Mouse (Mus musculus): ENCODE data around the gene Phlpp1. TPM values are rescaled to one million over a fixed set of nuclear protein-coding genes. Genes with fewer than 3 reads are reported as not detected.

Gene Phlpp1
- polyA plus RNA-seq, 1 experiment = 0.67 TPM

DNA sequence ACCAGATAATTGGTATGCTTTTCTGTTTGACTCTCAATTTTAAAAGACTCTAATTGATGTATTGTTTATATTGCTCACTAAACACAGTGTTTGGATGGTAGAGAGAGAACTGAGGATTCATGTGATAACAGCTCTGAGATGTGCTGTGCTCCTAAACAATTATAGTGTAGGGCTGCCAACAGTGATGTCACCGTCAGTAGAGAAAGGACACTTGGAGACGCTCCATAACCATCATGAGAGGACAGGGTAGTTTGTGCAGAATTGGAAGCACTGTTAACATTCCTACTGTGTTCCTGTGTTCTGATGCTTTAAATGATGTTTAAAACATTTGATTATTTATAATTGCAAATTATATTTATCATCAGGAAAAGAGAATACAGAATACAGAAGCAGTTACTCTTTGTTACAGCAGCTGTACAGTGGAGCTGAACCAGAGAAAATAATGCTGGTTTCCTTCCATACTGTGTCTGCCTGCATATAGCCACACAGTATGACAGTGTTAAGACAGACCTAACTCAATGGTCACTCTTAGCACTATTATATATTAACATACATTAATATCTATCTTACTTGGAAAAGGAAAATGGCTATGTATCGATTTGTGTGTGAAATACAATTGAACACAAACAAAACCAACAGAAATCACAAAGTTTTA lies 60.4 kb downstream of the Phlpp1 start:
- Histone ChIP-seq H3K4me1 (peaks cover 28% of the 10 kb centered on the region), H3K27me3 (replicated peaks) (peaks cover 2% of the 10 kb centered on the region), H3K36me3 (replicated peaks; ENCODE audit: low read length) (no peaks in the 10 kb centered on the region), H3K9me3 (no peaks in the 10 kb centered on the region), H3K4me3 (replicated peaks) (no peak overlapping the region)
- no peak for TF ChIP-seq GATA1 (IDR thresholded peaks at IDR 0.05; ENCODE audit: borderline replicate concordance, low read length)
- TF ChIP-seq FLI1 (IDR thresholded peaks at IDR 0.05; ENCODE audit: low read length) = no peak

DNA sequence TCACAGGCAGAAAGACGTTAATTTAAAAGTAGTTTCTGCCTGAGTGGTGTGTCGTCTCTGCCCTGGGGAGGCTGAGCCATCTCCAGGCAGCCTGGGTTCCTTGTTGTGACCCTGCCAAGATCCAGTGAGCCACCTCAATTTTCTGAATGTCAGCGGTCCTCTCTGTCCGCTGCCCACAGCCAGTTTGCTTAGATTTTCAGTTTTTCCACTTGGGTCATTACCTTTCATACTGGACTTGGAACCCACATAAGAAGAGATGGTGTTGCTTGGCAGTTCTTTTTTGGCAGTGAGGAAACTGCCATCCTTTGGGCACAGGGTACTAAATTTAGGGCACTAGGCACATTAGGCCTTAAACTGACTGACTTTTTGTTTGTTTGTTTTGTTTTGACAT lies 60.9 kb downstream of the Phlpp1 start:
- Histone ChIP-seq H3K36me3 (replicated peaks; ENCODE audit: low read length) (no peaks in the 10 kb centered on the region), H3K4me3 (replicated peaks) (no peak overlapping the region), H3K9me3 (no peaks in the 10 kb centered on the region), H3K4me1 (peaks cover 33% of the 10 kb centered on the region), H3K27me3 (replicated peaks) (peaks cover 2% of the 10 kb centered on the region)
- TF ChIP-seq GATA1 (IDR thresholded peaks at IDR 0.05; ENCODE audit: borderline replicate concordance, low read length) (no peak), FLI1 (IDR thresholded peaks at IDR 0.05; ENCODE audit: low read length) (no peak)

DNA sequence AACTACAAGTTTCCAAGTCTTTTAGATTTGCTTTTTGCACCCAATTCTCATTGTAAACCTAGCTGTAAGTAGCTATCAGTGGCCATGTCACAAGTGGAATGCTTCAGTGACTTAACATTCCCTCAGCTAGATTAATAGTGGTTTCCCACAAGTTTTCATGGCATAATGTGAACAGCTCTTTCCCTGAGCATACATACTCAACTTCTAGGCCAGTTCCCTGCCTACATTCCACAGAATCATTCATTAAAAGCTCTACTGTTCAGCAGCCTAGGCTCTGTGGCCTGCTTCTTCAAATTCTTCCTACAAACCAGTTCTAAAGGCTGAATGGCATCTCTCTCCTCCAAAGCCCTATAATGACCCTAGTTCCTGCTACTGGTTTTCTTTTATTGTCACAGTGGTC lies 65.4 kb downstream of the Phlpp1 start:
- Histone ChIP-seq H3K4me1 (peaks cover 22% of the 10 kb centered on the region), H3K27me3 (replicated peaks) (peaks cover 2% of the 10 kb centered on the region), H3K36me3 (replicated peaks; ENCODE audit: low read length) (no peaks in the 10 kb centered on the region), H3K4me3 (replicated peaks) (no peak overlapping the region), H3K9me3 (no peaks in the 10 kb centered on the region)
- TF ChIP-seq FLI1 (IDR thresholded peaks at IDR 0.05; ENCODE audit: low read length) (no peak), GATA1 (IDR thresholded peaks at IDR 0.05; ENCODE audit: borderline replicate concordance, low read length) (no peak)

DNA sequence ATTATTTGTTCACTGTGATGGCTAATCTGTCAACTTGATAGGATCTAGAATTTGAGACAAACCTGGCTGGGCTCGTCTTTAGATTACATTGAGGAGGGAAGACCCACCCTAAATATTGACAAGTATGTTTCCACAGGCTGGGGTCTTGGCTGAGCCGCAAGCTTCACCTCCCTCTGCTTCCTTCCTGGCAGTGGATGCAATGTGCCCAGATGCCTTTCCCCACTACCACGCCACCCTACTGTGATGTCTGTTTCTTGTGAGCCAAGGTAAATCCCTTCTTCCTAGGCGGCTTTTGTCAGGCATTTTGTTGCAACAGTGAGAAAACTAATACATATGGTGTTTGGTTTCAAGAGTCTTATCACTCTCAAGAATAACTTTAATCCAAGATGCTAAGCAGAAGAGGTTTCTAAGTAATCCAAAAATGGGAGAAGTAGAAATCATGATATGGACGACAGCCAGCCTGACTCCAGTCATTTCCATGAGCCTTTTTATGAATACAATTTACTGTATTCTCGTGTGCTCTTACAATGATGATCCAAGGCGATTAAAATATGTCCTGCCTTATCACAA lies 68.6 kb downstream of the Phlpp1 start:
- Histone ChIP-seq H3K4me1 (peaks cover 13% of the 10 kb centered on the region), H3K36me3 (replicated peaks; ENCODE audit: low read length) (no peaks in the 10 kb centered on the region)
- TF ChIP-seq GATA1 (IDR thresholded peaks at IDR 0.05; ENCODE audit: borderline replicate concordance, low read length) = no peak
- no peak for TF ChIP-seq FLI1 (IDR thresholded peaks at IDR 0.05; ENCODE audit: low read length)

DNA sequence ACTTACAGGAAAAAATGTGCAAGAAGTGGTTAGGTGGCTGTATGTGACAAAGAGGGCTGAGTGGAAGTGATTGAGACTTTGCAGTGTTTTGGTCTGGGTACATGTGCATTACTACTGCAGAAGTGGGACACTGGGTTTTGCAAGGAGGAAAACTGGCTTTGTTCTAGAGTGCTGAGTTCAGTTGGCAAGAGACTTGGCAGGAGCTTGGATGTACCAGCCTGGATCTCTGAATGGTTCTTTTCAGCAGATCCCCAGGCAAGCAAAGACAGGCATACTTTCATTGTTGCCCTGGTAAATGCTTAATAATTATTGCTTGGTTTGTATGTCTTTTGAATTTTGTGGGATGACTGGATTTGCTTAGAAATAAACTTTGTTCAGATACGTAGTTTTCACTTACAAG lies 69.5 kb downstream of the Phlpp1 start:
- peaks cover 3% of the 10 kb centered on the region; the same call in 1 of the 2 replicates for H3K9me3 ChIP-seq
- peaks cover 13% of the 10 kb centered on the region for H3K4me1 ChIP-seq
- H3K27me3 ChIP-seq (replicated peaks) = peaks cover 1% of the 10 kb centered on the region
- TF ChIP-seq FLI1 (IDR thresholded peaks at IDR 0.05; ENCODE audit: low read length) (no peak), GATA1 (IDR thresholded peaks at IDR 0.05; ENCODE audit: borderline replicate concordance, low read length) (no peak)
- no peaks in the 10 kb centered on the region for H3K36me3 ChIP-seq (replicated peaks; ENCODE audit: low read length)
- H3K4me3 ChIP-seq (replicated peaks) = no peak overlapping the region

More for the DNA sequence above, 68.6 kb downstream of the Phlpp1 start:
- Histone ChIP-seq H3K9me3 (peaks cover 3% of the 10 kb centered on the region; the same call in 1 of the 2 replicates), H3K27me3 (replicated peaks) (peaks cover 3% of the 10 kb centered on the region), H3K4me3 (replicated peaks) (no peak overlapping the region)

DNA sequence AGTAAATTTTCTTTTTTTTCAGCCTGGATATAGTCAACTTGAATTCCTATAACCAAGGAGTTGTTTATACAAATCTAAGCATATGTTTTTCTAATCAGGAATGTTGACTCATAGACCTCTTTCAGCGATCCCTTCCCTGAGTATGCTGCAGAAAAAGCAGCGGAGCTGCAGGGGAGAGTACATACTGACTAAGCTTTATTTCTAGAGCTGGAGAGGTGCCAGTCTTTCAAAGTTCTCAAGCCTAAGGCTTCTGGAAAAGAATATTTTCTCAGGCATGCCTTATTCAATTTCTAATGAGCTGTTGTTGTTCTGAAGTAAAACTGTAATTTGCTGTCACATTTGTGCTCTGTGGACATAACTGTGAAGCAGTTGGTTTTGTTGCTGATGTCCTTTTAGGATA lies 70.6 kb downstream of the Phlpp1 start:
- no peak for TF ChIP-seq FLI1 (IDR thresholded peaks at IDR 0.05; ENCODE audit: low read length)
- no peak overlapping the region for H3K4me3 ChIP-seq (replicated peaks)
- peaks cover 3% of the 10 kb centered on the region; the same call in 1 of the 2 replicates for H3K9me3 ChIP-seq
- H3K36me3 ChIP-seq (replicated peaks; ENCODE audit: low read length) = no peaks in the 10 kb centered on the region
- peaks cover 10% of the 10 kb centered on the region for H3K4me1 ChIP-seq
- H3K27me3 ChIP-seq (replicated peaks) = peaks cover 1% of the 10 kb centered on the region

DNA sequence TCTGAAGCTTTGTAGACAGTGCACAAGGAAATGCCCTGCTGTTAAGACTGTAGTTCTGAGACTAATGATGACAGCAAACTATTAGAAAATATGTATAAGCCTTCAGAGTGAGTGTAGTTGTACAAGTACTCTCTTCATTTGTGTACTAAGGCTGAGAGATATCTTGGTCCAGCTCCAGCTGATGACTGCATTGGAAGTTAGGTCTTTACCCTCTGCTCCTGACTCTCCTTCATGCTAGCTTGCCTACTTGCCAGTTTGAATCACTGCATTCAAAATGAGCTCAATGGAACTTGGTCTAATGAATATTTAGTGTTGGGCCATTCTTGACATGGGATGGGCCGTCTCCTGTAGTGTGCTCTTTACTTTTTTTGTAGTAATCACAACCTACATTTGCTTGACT lies 71.8 kb downstream of the Phlpp1 start:
- Histone ChIP-seq H3K36me3 (replicated peaks; ENCODE audit: low read length) (no peaks in the 10 kb centered on the region), H3K27me3 (replicated peaks) (peaks cover 1% of the 10 kb centered on the region), H3K4me1 (peaks cover 4% of the 10 kb centered on the region; the same call in 1 of the 2 replicates), H3K9me3 (peaks cover 3% of the 10 kb centered on the region; the same call in 1 of the 2 replicates), H3K4me3 (replicated peaks) (no peak overlapping the region)
- TF ChIP-seq GATA1 (IDR thresholded peaks at IDR 0.05; ENCODE audit: borderline replicate concordance, low read length) (no peak), FLI1 (IDR thresholded peaks at IDR 0.05; ENCODE audit: low read length) (no peak)

DNA sequence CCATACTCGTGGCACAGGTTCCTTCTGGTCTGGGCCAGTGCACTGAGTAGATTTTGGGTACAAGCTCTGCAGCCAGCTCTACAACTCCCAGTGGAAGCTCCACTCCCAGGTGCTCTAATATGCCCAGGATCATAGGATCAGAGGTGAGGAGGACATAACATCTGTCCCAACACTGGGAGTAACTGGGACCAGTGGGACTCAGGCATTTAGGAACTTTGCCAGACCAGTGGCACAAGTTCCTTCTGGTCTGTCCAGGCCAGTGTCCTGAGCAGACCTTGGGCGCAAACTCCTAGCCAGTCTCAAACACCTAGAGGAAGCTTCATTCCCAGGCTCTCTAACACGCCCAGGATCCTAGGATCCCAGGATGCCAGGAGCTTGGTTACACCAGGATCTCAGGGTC lies 72.7 kb downstream of the Phlpp1 start:
- H3K9me3 ChIP-seq = peaks cover 3% of the 10 kb centered on the region; the same call in 1 of the 2 replicates
- TF ChIP-seq GATA1 (IDR thresholded peaks at IDR 0.05; ENCODE audit: borderline replicate concordance, low read length) (no peak), FLI1 (IDR thresholded peaks at IDR 0.05; ENCODE audit: low read length) (no peak)
- H3K4me3 ChIP-seq (replicated peaks) = no peak overlapping the region
- peaks cover 4% of the 10 kb centered on the region; the same call in 1 of the 2 replicates for H3K4me1 ChIP-seq
- H3K36me3 ChIP-seq (replicated peaks; ENCODE audit: low read length) = no peaks in the 10 kb centered on the region
- peaks cover 1% of the 10 kb centered on the region for H3K27me3 ChIP-seq (replicated peaks)

DNA sequence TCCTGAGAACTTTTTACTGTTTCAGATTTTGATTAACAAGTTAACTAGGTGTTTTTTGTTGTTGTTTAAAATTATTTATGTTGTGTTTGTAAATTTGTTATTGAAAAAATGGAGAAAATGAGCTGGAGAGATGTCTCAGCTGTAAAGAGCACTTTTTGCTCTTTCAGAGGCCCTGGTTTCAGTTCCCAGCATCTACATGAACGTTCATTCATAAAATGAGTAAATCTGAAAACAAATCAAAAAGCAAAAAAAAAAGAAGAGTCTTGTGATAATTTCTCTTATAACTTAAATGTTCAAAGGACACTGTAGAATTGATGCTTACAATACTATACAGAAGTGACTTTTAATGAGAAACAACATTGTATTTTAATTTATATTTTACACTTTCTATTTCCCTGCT lies 82.5 kb downstream of the Phlpp1 start:
- Histone ChIP-seq H3K9me3 (0 out of 2 replicates have a peak, but pooled peaks cover 3% of the 10 kb centered on the region), H3K27me3 (replicated peaks) (no peaks in the 10 kb centered on the region), H3K36me3 (replicated peaks; ENCODE audit: low read length) (no peaks in the 10 kb centered on the region), H3K4me1 (peaks cover 3% of the 10 kb centered on the region; the same call in 1 of the 2 replicates), H3K4me3 (replicated peaks) (no peak overlapping the region)
- TF ChIP-seq GATA1 (IDR thresholded peaks at IDR 0.05; ENCODE audit: borderline replicate concordance, low read length) = no peak
- TF ChIP-seq FLI1 (IDR thresholded peaks at IDR 0.05; ENCODE audit: low read length) = no peak

DNA sequence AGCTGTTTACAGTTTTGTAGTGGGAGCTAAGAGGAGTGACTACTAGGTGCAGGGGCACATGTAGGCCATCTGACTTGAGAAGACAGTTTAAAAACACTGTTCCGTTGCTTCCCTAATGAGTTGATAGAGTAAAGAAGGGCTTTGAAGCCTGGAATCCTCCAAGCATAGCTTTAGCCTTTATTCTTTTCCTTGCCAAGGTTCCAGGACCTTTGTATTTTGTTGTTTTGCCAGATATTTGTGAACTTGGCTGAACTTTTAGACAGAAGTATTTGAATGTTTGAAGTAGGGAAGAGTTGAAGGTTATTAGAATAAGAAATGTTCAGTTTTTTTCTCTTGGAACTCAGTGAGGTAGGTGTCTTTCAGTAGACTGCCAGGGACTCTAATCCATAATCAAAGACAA lies 85.6 kb downstream of the Phlpp1 start:
- H3K36me3 ChIP-seq (replicated peaks; ENCODE audit: low read length) = no peaks in the 10 kb centered on the region
- no peak for TF ChIP-seq GATA1 (IDR thresholded peaks at IDR 0.05; ENCODE audit: borderline replicate concordance, low read length)
- TF ChIP-seq FLI1 (IDR thresholded peaks at IDR 0.05; ENCODE audit: low read length) = no peak
- peaks cover 7% of the 10 kb centered on the region for H3K4me1 ChIP-seq

More for the DNA sequence above, 85.6 kb downstream of the Phlpp1 start:
- no peaks in the 10 kb centered on the region for H3K27me3 ChIP-seq (replicated peaks)
- H3K9me3 ChIP-seq = 0 out of 2 replicates have a peak, but pooled peaks cover 3% of the 10 kb centered on the region
- no peak overlapping the region for H3K4me3 ChIP-seq (replicated peaks)
